Mouse (Mus musculus) kidney, adult 9 months (tissue): ENCODE results near the gene Cldn6.

Experiments
- DNase-seq: peaks from one replicate; pipeline ENCODE4 v3.0.0; 2022

Gene Cldn6

DNA sequence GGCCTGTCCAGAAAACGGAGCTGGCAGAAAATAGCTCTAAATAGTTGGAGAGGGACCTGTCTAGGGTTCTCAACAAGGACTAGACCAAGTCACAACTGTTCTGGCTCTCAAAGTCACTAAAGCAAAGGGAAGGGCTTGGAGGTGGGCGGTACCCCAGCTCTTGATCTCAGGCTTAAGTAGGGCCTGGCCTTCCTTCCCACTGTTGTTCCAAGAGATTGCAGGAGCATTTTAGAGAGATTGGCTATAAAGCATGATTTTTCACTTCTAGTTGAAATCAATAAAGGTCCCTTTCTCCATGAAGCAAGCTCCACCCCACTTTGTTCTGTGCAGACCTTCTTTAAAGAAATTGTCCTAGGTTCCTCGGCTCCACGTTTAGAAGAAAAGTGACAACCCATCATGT is 46.4 kb downstream of the Cldn6 start:
- no peak for DNase-seq

- DNase-seq: peak; percentile 95
Measured at GRCm38 (mm10) chr17:23725999-23726757, 47.1 kb downstream of the Cldn6 start, which contains the start of gene Pkmyt1. Pkmyt1 (plus strand) TSS chr17:23726336.

GRCm38 (mm10) chr17:23726758-23727142 is 47.7 kb downstream of the Cldn6 start:
- peak; percentile 53 for DNase-seq

GRCm38 (mm10) chr17:23730441-23730840 is 51.4 kb downstream of the Cldn6 start:
- DNase-seq: no peak
